Mouse (Mus musculus): Measurements from ENCODE around the gene Polr2e.

GRCm38 (mm10) chr10:79991099-79991498 lies 48.5 kb downstream of the Polr2e start:
- no peak for TF ChIP-seq POLR2A (IDR thresholded peaks at IDR 0.05; ENCODE audit: borderline replicate concordance, extremely low read depth, insufficient read depth, insufficient read length, poor library complexity, severe bottlenecking)
- no peak for TF ChIP-seq CTCF (IDR thresholded peaks at IDR 0.05; ENCODE audit: borderline replicate concordance, extremely low read depth, insufficient read depth, insufficient read length)
